Mouse (Mus musculus) heart, adult 2 months (tissue): ENCODE data around the gene Gm5136.

ENCODE experiments used
- CTCF ChIP-seq: fragments of 200-600 bp; IDR thresholded peaks from 2 replicates; pipeline ENCODE4 v1.8.1; 2022; ENCODE audit warnings: antibody characterized with exemption, mild to moderate bottlenecking, moderate library complexity
- EP300 ChIP-seq: fragments of 200-500 bp; IDR thresholded peaks from 2 replicates; pipeline ENCODE4 v1.6.1; 2011; ENCODE audit warnings: low read depth, low read length, control low read depth; ENCODE audit not compliant: insufficient read depth
- POLR2A ChIP-seq: fragments of 200-500 bp; IDR thresholded peaks from 2 replicates; pipeline ENCODE4 v1.6.1; 2011; ENCODE audit warnings: mild to moderate bottlenecking, low read depth, low read length, control low read depth; ENCODE audit not compliant: insufficient read depth

DNA sequence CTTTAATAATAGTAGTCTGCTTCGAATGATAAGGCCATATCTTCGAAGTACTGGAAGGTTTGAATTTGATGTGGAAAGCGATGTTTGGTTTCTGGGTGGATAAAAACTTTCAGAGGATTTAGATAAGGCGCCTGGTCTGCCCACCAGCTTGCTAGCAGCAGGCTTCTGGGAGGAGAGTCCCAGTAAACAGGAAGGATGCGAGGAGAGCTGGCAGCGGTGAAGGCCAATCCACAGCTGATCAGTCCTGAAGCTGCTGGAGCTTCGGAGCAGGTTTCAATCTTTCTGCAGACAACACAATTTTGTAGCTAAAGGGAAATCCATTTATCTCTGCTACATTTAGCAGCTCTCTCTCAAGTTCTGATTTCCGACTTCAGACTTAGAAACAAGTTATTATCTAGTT lies 47.9 kb downstream of the Gm5136 start:
- no peak for TF ChIP-seq EP300
- no peak for TF ChIP-seq CTCF
- no peak for TF ChIP-seq POLR2A
